Mouse (Mus musculus) brown adipose tissue, adult 24 weeks (tissue): ENCODE results near the gene Dnajc8. TPM values are rescaled to one million over a fixed set of nuclear protein-coding genes. Genes with fewer than 3 reads are reported as not detected.

Source experiments
- H3K27ac ChIP-seq: fragments of 200-500 bp; replicated peaks from 2 replicates; pipeline ENCODE4 v1.5.1; 2012; ENCODE audit warnings: low read depth, mild to moderate bottlenecking, low read length
- H3K4me1 ChIP-seq: fragments of 200-500 bp; 2 replicates; pipeline ENCODE4 v1.6.1; 2012; ENCODE audit warnings: low read length, mixed read lengths; ENCODE audit not compliant: control insufficient read depth, insufficient read depth, insufficient read length
- H3K4me3 ChIP-seq: fragments of 200-500 bp; 2 replicates; pipeline ENCODE4 v1.5.1; 2012; ENCODE audit warnings: low read depth, mild to moderate bottlenecking, low read length, moderate library complexity; ENCODE audit not compliant: insufficient read depth
- polyA plus RNA-seq: library from polyadenylated mRNA; stranded (reverse); fragments of >200 nt; gene quantifications from 2 replicates; pipeline ENCODE4 v1.2.4, GENCODE M21; 2012; ENCODE audit not compliant: missing spikeins, insufficient read depth, insufficient read length

Dnajc8 gene
- polyA plus RNA-seq, 1 experiment, result 81.0 TPM

- H3K27ac ChIP-seq, result peak overlapping the region; percentile 63
Observed at GRCm38 (mm10) chr4:132509621-132510296, 25.6 kb upstream of the Dnajc8 start.

GRCm38 (mm10) chr4:132510352-132510798 is 25.0 kb upstream of the Dnajc8 start, which contains the start of gene Sesn2:
TSS of gene Sesn2 (minus strand) at chr4:132510501.
- Histone ChIP-seq H3K4me3 (peak within 1 kb of the TSS; percentile 80), H3K27ac (peak within 1 kb of the TSS; percentile 63), H3K4me1 (no peaks in the 10 kb centered on the region; the same call in 1 of the 2 replicates)

More at GRCm38 (mm10) chr4:132509621-132510296, 25.6 kb upstream of the Dnajc8 start:
- H3K4me3 ChIP-seq, result peak overlapping the region; percentile 80
- no peaks in the 10 kb centered on the region; the same call in 1 of the 2 replicates for H3K4me1 ChIP-seq

GRCm38 (mm10) chr4:132512080-132512479 is 23.3 kb upstream of the Dnajc8 start:
- no peak overlapping the region for H3K27ac ChIP-seq
- no peak overlapping the region for H3K4me3 ChIP-seq
- H3K4me1 ChIP-seq, result no peaks in the 10 kb centered on the region; the same call in 1 of the 2 replicates

GRCm38 (mm10) chr4:132513395-132514273 is 21.7 kb upstream of the Dnajc8 start:
- H3K27ac ChIP-seq, result no peak overlapping the region

GRCm38 (mm10) chr4:132514555-132515135 is 20.7 kb upstream of the Dnajc8 start:
- H3K4me1 ChIP-seq, result no peaks in the 10 kb centered on the region; the same call in 1 of the 2 replicates
- H3K27ac ChIP-seq, result peak overlapping the region; percentile 91
- H3K4me3 ChIP-seq, result peak overlapping the region; percentile 54

More at GRCm38 (mm10) chr4:132513395-132514273, 21.7 kb upstream of the Dnajc8 start:
- Histone ChIP-seq H3K4me1 (no peaks in the 10 kb centered on the region; the same call in 1 of the 2 replicates), H3K4me3 (no peak overlapping the region)

GRCm38 (mm10) chr4:132515369-132516155 is 19.8 kb upstream of the Dnajc8 start:
- H3K4me3 ChIP-seq, result peak overlapping the region; percentile 54

GRCm38 (mm10) chr4:132518066-132518465 is 17.3 kb upstream of the Dnajc8 start:
- Histone ChIP-seq H3K4me3 (no peak overlapping the region), H3K27ac (no peak overlapping the region), H3K4me1 (no peaks in the 10 kb centered on the region; the same call in 1 of the 2 replicates)

More at GRCm38 (mm10) chr4:132515369-132516155, 19.8 kb upstream of the Dnajc8 start:
- peak overlapping the region; percentile 91 for H3K27ac ChIP-seq
- no peaks in the 10 kb centered on the region; the same call in 1 of the 2 replicates for H3K4me1 ChIP-seq

GRCm38 (mm10) chr4:132519188-132519587 is 16.2 kb upstream of the Dnajc8 start:
- no peak overlapping the region for H3K4me3 ChIP-seq

GRCm38 (mm10) chr4:132524321-132524741 is 11.0 kb upstream of the Dnajc8 start:
- Histone ChIP-seq H3K4me1 (no peaks in the 10 kb centered on the region), H3K4me3 (no peak overlapping the region), H3K27ac (no peak overlapping the region)

More at GRCm38 (mm10) chr4:132519188-132519587, 16.2 kb upstream of the Dnajc8 start:
- Histone ChIP-seq H3K4me1 (no peaks in the 10 kb centered on the region; the same call in 1 of the 2 replicates), H3K27ac (no peak overlapping the region)

- H3K4me3 ChIP-seq, result no peak overlapping the region
- no peak overlapping the region for H3K27ac ChIP-seq
- H3K4me1 ChIP-seq, result no peaks in the 10 kb centered on the region
Observed at GRCm38 (mm10) chr4:132524808-132525207, 10.5 kb upstream of the Dnajc8 start.

GRCm38 (mm10) chr4:132526678-132527077 is 8.7 kb upstream of the Dnajc8 start:
- Histone ChIP-seq H3K4me1 (no peaks in the 10 kb centered on the region), H3K27ac (no peak overlapping the region), H3K4me3 (no peak overlapping the region)

- H3K4me3 ChIP-seq, result no peak overlapping the region
Observed at GRCm38 (mm10) chr4:132527917-132528522, 7.3 kb upstream of the Dnajc8 start.

GRCm38 (mm10) chr4:132529344-132529743 is 6.0 kb upstream of the Dnajc8 start:
- H3K27ac ChIP-seq, result no peak overlapping the region
- no peaks in the 10 kb centered on the region for H3K4me1 ChIP-seq
- no peak overlapping the region for H3K4me3 ChIP-seq

More at GRCm38 (mm10) chr4:132527917-132528522, 7.3 kb upstream of the Dnajc8 start:
- no peaks in the 10 kb centered on the region for H3K4me1 ChIP-seq
- no peak overlapping the region for H3K27ac ChIP-seq
